ENCODE assay signal across 15 mouse cellular contexts in genomic region chr12:100062584-100062983, GRCm38 (mm10). TPM values are rescaled to one million over a fixed set of nuclear protein-coding genes. Genes with fewer than 3 reads are reported as not detected.
A peak's percentile ranks its signal among the peaks of the same experiment; 100 is the strongest.
DNase-seq lines count a peak whose midpoint lies in the region; ATAC-seq lines count a peak whose summit lies in the region.
"Had no signal": no experiment of that assay in that cellular context is flagged by ENCODE, and none has a peak within 500 bp of the region (broad histone marks: within the 10 kb centered on the region; RNA-seq: fewer than 3 reads in every experiment).

No protein-coding gene starts in this region.

- DNase-seq in heart, adult 11 months = peak; percentile 43
- no peak for DNase-seq in heart, adult 18-20 months
- DNase-seq in lung, postnatal 14 days = peak; percentile 53
- DNase-seq in left cerebral cortex, adult 18-20 months (ENCODE audit: low spot score in 2 of 2) = no peak
- no peak for DNase-seq in hindbrain, embryonic 11.5 days (ENCODE audit: low spot score)
- DNase-seq in frontal cortex, postnatal 25 days (ENCODE audit: low spot score in 2 of 2) = no peak
- DNase-seq: cerebellum, adult 11-12 months; cerebellum, adult 9-11 months; forebrain, postnatal 0 days had no signal

- ATAC-seq in lung, embryonic 15.5 days (ENCODE audit: borderline replicate concordance, extremely low read depth, low FRiP score, low TSS enrichment) = peak; percentile 90
- ATAC-seq in hindbrain, embryonic 11.5 days (ENCODE audit: low FRiP score) = no peak
- ATAC-seq: forebrain, embryonic 13.5 days; forebrain, postnatal 0 days had no signal

- WGBS in lung, embryonic 15.5 days = 30% methylated on average over 3 of the region's 3 CpGs
- 77% methylated on average over 3 of the region's 3 CpGs for WGBS in hindbrain, embryonic 11.5 days

- H3K9me3 ChIP-seq in lung, embryonic 15.5 days = no peaks in the 10 kb centered on the region
- H3K9me3 ChIP-seq in hindbrain, embryonic 11.5 days (ENCODE audit: control insufficient read depth, low read length) = no peaks in the 10 kb centered on the region
- H3K9me3 ChIP-seq: embryonic facial prominence, embryonic 10.5 days; forebrain, embryonic 13.5 days; heart, embryonic 12.5 days; hindbrain, embryonic 10.5 days; hindbrain, embryonic 15.5 days had no signal

- H3K9ac ChIP-seq in lung, embryonic 15.5 days = no peak overlapping the region
- H3K9ac ChIP-seq in hindbrain, embryonic 11.5 days (ENCODE audit: low read depth, low read length) = no peak overlapping the region
- H3K9ac ChIP-seq: forebrain, embryonic 13.5 days; forebrain, postnatal 0 days; heart, embryonic 12.5 days; hindbrain, embryonic 15.5 days had no signal

- H3K4me1 ChIP-seq in lung, embryonic 15.5 days = peaks cover 30% of the 10 kb centered on the region
- H3K4me1 ChIP-seq in hindbrain, embryonic 11.5 days (replicated peaks; ENCODE audit: control insufficient read depth, insufficient read depth, low read length) = no peaks in the 10 kb centered on the region
- H3K4me1 ChIP-seq: embryonic facial prominence, embryonic 10.5 days; forebrain, embryonic 13.5 days; heart, embryonic 12.5 days; hindbrain, embryonic 10.5 days; hindbrain, embryonic 15.5 days had no signal

- no peaks in the 10 kb centered on the region for H3K36me3 ChIP-seq in lung, embryonic 15.5 days
- no peaks in the 10 kb centered on the region for H3K36me3 ChIP-seq in hindbrain, embryonic 11.5 days (ENCODE audit: control insufficient read depth, insufficient read depth, low read length)
- H3K36me3 ChIP-seq: embryonic facial prominence, embryonic 10.5 days; heart, embryonic 12.5 days; hindbrain, embryonic 10.5 days; hindbrain, embryonic 15.5 days had no signal

- H3K27me3 ChIP-seq in lung, embryonic 15.5 days = no peaks in the 10 kb centered on the region
- no peaks in the 10 kb centered on the region for H3K27me3 ChIP-seq in hindbrain, embryonic 11.5 days (ENCODE audit: control insufficient read depth, insufficient read depth, low read length)
- H3K27me3 ChIP-seq: forebrain, embryonic 13.5 days; heart, embryonic 12.5 days; hindbrain, embryonic 15.5 days had no signal

- no peak overlapping the region for H3K4me2 ChIP-seq in lung, embryonic 15.5 days
- H3K4me2 ChIP-seq in hindbrain, embryonic 11.5 days (replicated peaks; ENCODE audit: low read depth, low read length) = no peak overlapping the region
- H3K4me2 ChIP-seq: forebrain, embryonic 13.5 days; heart, embryonic 12.5 days; hindbrain, embryonic 15.5 days had no signal

- peak overlapping the region; percentile 54 for H3K27ac ChIP-seq in lung, embryonic 15.5 days
- no peak overlapping the region for H3K27ac ChIP-seq in hindbrain, embryonic 11.5 days (ENCODE audit: low read depth, low read length)
- H3K27ac ChIP-seq: embryonic facial prominence, embryonic 10.5 days; forebrain, embryonic 13.5 days; hindbrain, embryonic 10.5 days; hindbrain, embryonic 15.5 days had no signal

- H3K4me3 ChIP-seq in lung, embryonic 15.5 days = no peak overlapping the region
- no peak overlapping the region for H3K4me3 ChIP-seq in hindbrain, embryonic 11.5 days (ENCODE audit: low read depth, low read length)
- H3K4me3 ChIP-seq: embryonic facial prominence, embryonic 10.5 days; forebrain, embryonic 13.5 days; heart, embryonic 12.5 days; hindbrain, embryonic 10.5 days; hindbrain, embryonic 15.5 days had no signal

RNA-seq across cellular contexts. Expression of gene Psmc1, which starts 47.4 kb away (rescaled TPM):
- 100 to 1,000 TPM; 139 to 144 TPM for total RNA-seq in heart, adult 18-20 months (2021)
- polyA plus RNA-seq in lung, embryonic 15.5 days (2015; fragmentation: Nextera tagmentation; extraction: Ambion mirVana) = 287 and 294 TPM in 2 replicates
- total RNA-seq in left cerebral cortex, adult 18-20 months (2021) = 100 to 1,000 TPM; 196 to 225 TPM
- polyA plus RNA-seq in hindbrain, embryonic 11.5 days (2014; fragmentation: Nextera tagmentation; extraction: Ambion mirVana) = 404 and 436 TPM in 2 replicates

Comparison
In these comparisons a context has a peak if more than half of its experiments do, and no peak if none do; other contexts are left out.
1. DNase-seq: peak in heart, adult 11 months (single experiment) and lung, postnatal 14 days (single experiment); none in heart, adult 18-20 months (0 of 2), left cerebral cortex, adult 18-20 months (0 of 2), hindbrain, embryonic 11.5 days (single experiment) and frontal cortex, postnatal 25 days (0 of 2).